Mouse (Mus musculus): ENCODE measurements around the gene Fam214b. TPM values are rescaled to one million over a fixed set of nuclear protein-coding genes. Genes with fewer than 3 reads are reported as not detected.

The Fam214b gene
- total RNA-seq, 2 experiments from 2014 or later: 27.6 to 28.1 TPM

- peak; percentile 77 for DNase-seq (ENCODE audit: low spot score)
Observed at GRCm38 (mm10) chr4:43010161-43011038, 35.6 kb downstream of the Fam214b start, which contains the start of gene Fancg. Gene Fancg (minus strand): TSS chr4:43010506.

- peak; percentile 53 for DNase-seq (ENCODE audit: low spot score)
Observed at GRCm38 (mm10) chr4:43005765-43006164, 40.3 kb downstream of the Fam214b start.

- no peak for DNase-seq (ENCODE audit: low spot score)
Observed at GRCm38 (mm10) chr4:43004951-43005350, 41.1 kb downstream of the Fam214b start.

GRCm38 (mm10) chr4:43002756-43003439, 43.1 kb downstream of the Fam214b start:
- DNase-seq (ENCODE audit: low spot score): peak; percentile 53

GRCm38 (mm10) chr4:43001272-43001671, 44.7 kb downstream of the Fam214b start:
- DNase-seq (ENCODE audit: low spot score): no peak

- DNase-seq (ENCODE audit: low spot score): peak; percentile 100
Observed at GRCm38 (mm10) chr4:43000141-43000986, 45.7 kb downstream of the Fam214b start, which contains the start of gene Vcp. Gene Vcp (minus strand): TSS chr4:43000507.

GRCm38 (mm10) chr4:42999451-43000140, 46.4 kb downstream of the Fam214b start:
- peak; percentile 75 for DNase-seq (ENCODE audit: low spot score)

GRCm38 (mm10) chr4:42998022-42998421, 48.0 kb downstream of the Fam214b start:
- no peak for DNase-seq (ENCODE audit: low spot score)

GRCm38 (mm10) chr4:42988296-42988695, 57.7 kb downstream of the Fam214b start:
- DNase-seq (ENCODE audit: low spot score): no peak

Other genes starting within 250 kb of the Fam214b start
- gene Fam205a1, start 192.3 kb downstream of the Fam214b start, total RNA-seq (2021): not detected
- under 1 TPM in 1 of 2 experiments, not detected in 1; 0.07 TPM for gene Gm12394, start 189.4 kb downstream of the Fam214b start, total RNA-seq (2021)
- 1 to 10 TPM; 1.1 to 1.2 TPM for gene Fam205c, start 172.0 kb downstream of the Fam214b start, total RNA-seq (2021)
- under 1 TPM; 0.26 to 0.66 TPM for gene Phf24, start 129.6 kb downstream of the Fam214b start, total RNA-seq (2021)
- gene Dnajb5, start 96.4 kb downstream of the Fam214b start, total RNA-seq (2021): 100 to 1,000 TPM; 198 to 225 TPM
- gene 1700022I11Rik, start 76.6 kb downstream of the Fam214b start, total RNA-seq (2021): not detected
- gene Vcp, start 45.7 kb downstream of the Fam214b start, total RNA-seq (2021): 100 to 1,000 TPM; 248 to 282 TPM
- 1 to 10 TPM; 1.4 to 1.8 TPM for gene Fancg, start 35.7 kb downstream of the Fam214b start, total RNA-seq (2021)
- 1 to 10 TPM; 6.2 to 7.7 TPM for gene Pigo, start 20.4 kb downstream of the Fam214b start, total RNA-seq (2021)
- gene Stoml2, start 14.5 kb downstream of the Fam214b start, total RNA-seq (2021): 100 to 1,000 TPM in 1 of 2 experiments, 10 to 100 TPM in 1; 88.9 to 105 TPM
- 1 to 10 TPM; 1.2 to 1.9 TPM for gene Unc13b, start 12.7 kb upstream of the Fam214b start, total RNA-seq (2021)
- gene Atp8b5, start 220.9 kb upstream of the Fam214b start, total RNA-seq (2021): not detected